Mouse (Mus musculus) forebrain, embryonic 12.5 days (tissue): ENCODE results near the gene Scyl2. TPM values are rescaled to one million over a fixed set of nuclear protein-coding genes. Genes with fewer than 3 reads are reported as not detected.
"Not testable (repeated sequence)": the region's sequence is repeated elsewhere in the genome, so short reads cannot be mapped to it uniquely, and the experiment has no call there.

ENCODE experiments used
- ATAC-seq: fragments of 200-750 bp; cut with Nextera tagmentation; 2 replicates; pipeline ENCODE4 v1.8.0; 2017; ENCODE audit warnings: moderate TSS enrichment; ENCODE audit not compliant: low FRiP score
- H3K27ac ChIP-seq: fragments of 300-500 bp; sonication (generic); 2 replicates; pipeline ENCODE4 v1.5.1; 2016; ENCODE audit warnings: mild to moderate bottlenecking
- H3K27me3 ChIP-seq: fragments of 300-500 bp; sonication (generic); 2 replicates; pipeline ENCODE4 v1.6.1; 2016; ENCODE audit warnings: mild to moderate bottlenecking
- H3K36me3 ChIP-seq: fragments of 300-500 bp; sonication (generic); replicated peaks from 2 replicates; pipeline ENCODE4 v1.6.1; 2016; ENCODE audit warnings: mild to moderate bottlenecking
- H3K4me1 ChIP-seq: fragments of 300-500 bp; sonication (generic); 2 replicates; pipeline ENCODE4 v1.6.1; 2016
- H3K4me2 ChIP-seq: fragments of 300-500 bp; sonication (generic); 2 replicates; pipeline ENCODE4 v1.6.1; 2016; ENCODE audit warnings: mild to moderate bottlenecking, moderate library complexity
- H3K4me3 ChIP-seq: fragments of 300-500 bp; sonication (generic); replicated peaks from 2 replicates; pipeline ENCODE4 v1.5.1; 2016; ENCODE audit warnings: mild to moderate bottlenecking
- H3K9ac ChIP-seq: fragments of 300-500 bp; sonication (generic); 2 replicates; pipeline ENCODE4 v1.6.1; 2016; ENCODE audit warnings: mild to moderate bottlenecking
- H3K9me3 ChIP-seq: fragments of 300-500 bp; sonication (generic); 2 replicates; pipeline ENCODE4 v1.6.1; 2016
- WGBS: fragments of 180-500 bp; shearing (Covaris S2); methylation state at CpG from one replicate; pipeline ENCODE4 v1.1.7; 2016; 5-methylcytosine and 5-hydroxymethylcytosine counted together
- polyA plus RNA-seq: library from polyadenylated mRNA; unstranded; fragments of >200 nt; fragmentation: Nextera tagmentation; extraction: Ambion mirVana; gene quantifications from 2 replicates; pipeline ENCODE4 v1.2.1, GENCODE M21; 2016

The Scyl2 gene
- polyA plus RNA-seq, 1 experiment from 2014 or later, result 13.7 TPM

- not testable (repeated sequence) for H3K4me1 ChIP-seq, ATAC-seq, H3K4me2 ChIP-seq, H3K9ac ChIP-seq, H3K27ac ChIP-seq, H3K27me3 ChIP-seq, H3K4me3 ChIP-seq, H3K9me3 ChIP-seq, H3K36me3 ChIP-seq
- 97% methylated on average over 5 of the region's 5 CpGs for WGBS
Measured at GRCm38 (mm10) chr10:89670371-89670770, 15.7 kb downstream of the Scyl2 start.

DNA sequence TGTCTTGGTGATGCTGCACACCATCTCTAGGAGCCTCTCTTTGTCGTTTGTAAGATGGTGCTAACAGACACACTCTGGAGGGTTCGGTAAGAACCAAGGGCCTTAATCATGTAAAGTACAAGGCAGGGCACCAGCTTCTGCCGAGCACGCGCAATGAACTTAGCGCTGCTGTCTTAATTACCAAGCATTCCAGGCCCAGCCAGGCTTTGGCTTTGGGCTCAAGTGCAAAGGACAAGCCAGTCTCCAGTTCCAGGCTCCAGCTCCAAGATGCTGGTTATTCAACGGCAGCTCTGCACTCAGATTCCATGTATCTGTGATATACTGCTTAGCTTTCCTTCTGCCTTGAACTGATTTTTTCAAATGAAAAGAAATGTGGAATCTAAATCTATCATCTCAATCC lies 18.5 kb downstream of the Scyl2 start:
- no peaks in the 10 kb centered on the region for H3K27me3 ChIP-seq
- H3K27ac ChIP-seq, result no peak overlapping the region
- H3K36me3 ChIP-seq, result peaks cover 6% of the 10 kb centered on the region; the same call in 1 of the 2 replicates
- 85% methylated on average over 7 of the region's 7 CpGs for WGBS
- no peak overlapping the region for H3K4me3 ChIP-seq
- no peak overlapping the region for H3K9ac ChIP-seq
- no peaks in the 10 kb centered on the region for H3K9me3 ChIP-seq
- no peaks in the 10 kb centered on the region for H3K4me1 ChIP-seq
- no peak overlapping the region for H3K4me2 ChIP-seq
- no peak for ATAC-seq

GRCm38 (mm10) chr10:89665679-89666078 lies 20.4 kb downstream of the Scyl2 start:
- Histone ChIP-seq H3K9ac (no peak overlapping the region), H3K36me3 (peaks cover 15% of the 10 kb centered on the region), H3K4me1 (no peaks in the 10 kb centered on the region), H3K9me3 (no peaks in the 10 kb centered on the region), H3K4me3 (no peak overlapping the region), H3K27me3 (no peaks in the 10 kb centered on the region), H3K4me2 (no peak overlapping the region), H3K27ac (no peak overlapping the region)
- 93% methylated on average over 9 of the region's 9 CpGs for WGBS
- no peak for ATAC-seq

DNA sequence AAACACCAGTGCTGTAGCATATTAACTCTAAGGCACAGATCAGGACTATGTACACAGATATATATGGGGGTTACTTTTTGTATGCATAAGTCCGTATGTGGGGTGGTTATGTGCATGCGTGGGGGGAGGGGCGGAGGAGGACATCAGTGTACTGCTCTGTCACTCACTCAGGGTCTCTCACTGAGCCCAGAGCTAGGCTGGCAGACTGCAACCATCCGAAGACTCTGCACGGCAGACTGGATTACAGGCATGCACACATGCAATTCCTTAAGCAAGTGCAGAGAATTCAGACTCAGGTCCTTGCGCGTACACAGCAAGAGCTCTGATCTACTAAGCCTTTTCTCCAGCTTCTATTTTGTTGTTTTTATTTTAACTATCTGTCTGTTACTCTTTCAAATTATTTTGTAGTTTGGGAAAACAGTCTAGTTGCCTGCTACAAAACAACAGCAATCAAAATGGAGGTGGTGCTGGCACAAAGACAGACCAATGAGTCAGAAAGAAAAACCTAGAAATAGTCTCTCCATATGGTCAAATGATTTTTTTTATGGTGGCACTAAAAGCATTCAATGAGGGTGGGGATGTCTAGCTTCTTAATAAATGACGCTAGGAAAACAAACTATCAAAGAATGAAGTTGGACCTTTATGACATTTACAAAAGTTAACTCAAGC lies 21.0 kb downstream of the Scyl2 start:
- no peak for ATAC-seq
- 96% methylated on average over 8 of the region's 8 CpGs for WGBS

GRCm38 (mm10) chr10:89656366-89656765 lies 29.7 kb downstream of the Scyl2 start:
- 93% methylated on average over 5 of the region's 5 CpGs for WGBS
- H3K4me3 ChIP-seq, result no peak overlapping the region
- no peak overlapping the region for H3K27ac ChIP-seq
- no peak overlapping the region for H3K4me2 ChIP-seq
- no peak for ATAC-seq
- no peaks in the 10 kb centered on the region for H3K4me1 ChIP-seq
- H3K9me3 ChIP-seq, result no peaks in the 10 kb centered on the region
- H3K9ac ChIP-seq, result no peak overlapping the region
- H3K36me3 ChIP-seq, result peaks cover 64% of the 10 kb centered on the region
- no peaks in the 10 kb centered on the region for H3K27me3 ChIP-seq

More for the DNA sequence above, 21.0 kb downstream of the Scyl2 start:
- Histone ChIP-seq H3K27me3 (no peaks in the 10 kb centered on the region), H3K27ac (no peak overlapping the region), H3K9me3 (no peaks in the 10 kb centered on the region), H3K4me2 (no peak overlapping the region), H3K9ac (no peak overlapping the region), H3K36me3 (peaks cover 16% of the 10 kb centered on the region), H3K4me1 (no peaks in the 10 kb centered on the region), H3K4me3 (no peak overlapping the region)

DNA sequence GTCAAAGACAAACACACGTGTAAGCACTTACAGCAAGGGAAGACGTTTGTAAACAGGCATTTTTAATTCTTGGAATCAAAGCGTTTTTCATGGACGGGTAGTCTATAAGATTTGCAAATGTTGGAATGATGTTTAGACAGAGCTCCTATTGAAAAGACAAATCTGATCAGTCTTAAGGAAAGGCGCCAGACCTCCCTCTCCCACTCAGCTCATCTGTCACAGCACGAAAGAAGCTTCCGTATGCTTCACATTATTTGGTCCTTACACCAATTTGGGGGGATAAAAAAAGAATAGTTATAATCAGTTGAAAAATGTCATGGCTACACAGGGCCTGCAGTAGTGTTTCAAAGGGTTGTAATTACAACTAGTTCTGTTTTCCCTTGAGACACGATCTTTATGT lies 33.2 kb downstream of the Scyl2 start:
- H3K4me1 ChIP-seq, result no peaks in the 10 kb centered on the region
- no peak overlapping the region for H3K4me3 ChIP-seq
- no peak overlapping the region for H3K9ac ChIP-seq
- peaks cover 74% of the 10 kb centered on the region for H3K36me3 ChIP-seq
- H3K27me3 ChIP-seq, result no peaks in the 10 kb centered on the region
- H3K27ac ChIP-seq, result no peak overlapping the region
- H3K4me2 ChIP-seq, result no peak overlapping the region
- WGBS, result 87% methylated on average over 8 of the region's 8 CpGs
- ATAC-seq, result no peak
- no peaks in the 10 kb centered on the region for H3K9me3 ChIP-seq

- Histone ChIP-seq H3K9ac (no peak overlapping the region), H3K9me3 (no peaks in the 10 kb centered on the region), H3K27ac (no peak overlapping the region), H3K4me2 (no peak overlapping the region), H3K4me3 (no peak overlapping the region), H3K4me1 (no peaks in the 10 kb centered on the region), H3K36me3 (peaks cover 66% of the 10 kb centered on the region), H3K27me3 (no peaks in the 10 kb centered on the region)
- ATAC-seq, result no peak
- 73% methylated on average over 1 of the region's 1 CpGs for WGBS
Measured at GRCm38 (mm10) chr10:89651691-89652090, 34.4 kb downstream of the Scyl2 start.

DNA sequence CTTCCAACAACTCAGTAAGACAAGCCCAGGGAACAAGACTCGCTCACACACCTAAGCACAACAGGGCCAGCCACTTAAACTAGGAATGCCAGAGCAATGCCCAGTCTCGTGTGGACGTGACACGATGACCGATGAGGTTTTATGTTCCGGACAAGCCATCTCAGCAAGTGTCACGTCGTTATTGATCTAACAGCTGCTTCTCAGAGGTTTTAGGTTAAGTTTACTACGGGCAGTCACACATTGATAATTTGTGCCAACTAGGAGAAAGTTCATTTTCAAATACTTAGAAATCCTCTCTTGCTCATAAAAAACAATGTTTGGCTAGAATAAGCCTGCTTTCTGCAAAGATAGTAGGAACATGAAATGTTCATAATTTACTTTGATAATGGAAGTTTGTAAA lies 39.2 kb downstream of the Scyl2 start:
- H3K27me3 ChIP-seq, result no peaks in the 10 kb centered on the region
- 94% methylated on average over 9 of the region's 9 CpGs for WGBS
- no peak overlapping the region for H3K4me2 ChIP-seq
- no peaks in the 10 kb centered on the region for H3K9me3 ChIP-seq
- peaks cover 61% of the 10 kb centered on the region for H3K36me3 ChIP-seq
- no peaks in the 10 kb centered on the region for H3K4me1 ChIP-seq
- no peak overlapping the region for H3K4me3 ChIP-seq
- H3K27ac ChIP-seq, result no peak overlapping the region
- no peak for ATAC-seq
- H3K9ac ChIP-seq, result no peak overlapping the region

DNA sequence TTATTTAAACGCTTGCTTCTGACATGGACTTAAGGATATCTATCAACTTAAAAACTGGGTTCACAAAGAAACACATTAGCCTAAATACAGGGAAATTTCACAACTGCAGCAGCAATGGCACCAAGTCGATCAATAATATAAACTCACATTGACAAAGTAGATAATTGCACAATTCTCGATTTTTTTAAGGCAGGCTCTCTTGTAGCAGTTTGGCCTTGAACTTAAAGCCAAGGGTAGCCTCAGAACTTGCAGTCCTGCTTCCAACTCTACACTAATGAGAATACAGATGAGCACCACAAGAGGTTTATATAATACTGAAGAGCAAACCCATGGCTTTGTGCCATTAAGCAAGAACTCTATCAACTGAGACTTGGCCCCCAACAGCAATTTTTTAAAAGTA lies 49.1 kb downstream of the Scyl2 start:
- 93% methylated on average over 3 of the region's 3 CpGs for WGBS
- H3K36me3 ChIP-seq, result peaks cover 32% of the 10 kb centered on the region
- no peaks in the 10 kb centered on the region for H3K4me1 ChIP-seq
- no peak overlapping the region for H3K27ac ChIP-seq
- no peaks in the 10 kb centered on the region for H3K9me3 ChIP-seq
- no peak overlapping the region for H3K9ac ChIP-seq
- no peak overlapping the region for H3K4me2 ChIP-seq
- ATAC-seq, result no peak
- no peaks in the 10 kb centered on the region for H3K27me3 ChIP-seq
- H3K4me3 ChIP-seq, result no peak overlapping the region

GRCm38 (mm10) chr10:89635018-89635417 lies 51.1 kb downstream of the Scyl2 start:
- no peak overlapping the region for H3K9ac ChIP-seq
- H3K4me2 ChIP-seq, result no peak overlapping the region
- H3K9me3 ChIP-seq, result no peaks in the 10 kb centered on the region
- ATAC-seq, result no peak
- H3K27ac ChIP-seq, result no peak overlapping the region
- no peaks in the 10 kb centered on the region for H3K27me3 ChIP-seq
- peaks cover 12% of the 10 kb centered on the region for H3K36me3 ChIP-seq
- no peaks in the 10 kb centered on the region for H3K4me1 ChIP-seq
- H3K4me3 ChIP-seq, result no peak overlapping the region
- 89% methylated on average over 5 of the region's 5 CpGs for WGBS

- Histone ChIP-seq H3K27ac (no peak overlapping the region), H3K36me3 (peaks cover 3% of the 10 kb centered on the region), H3K4me3 (no peak overlapping the region), H3K4me2 (no peak overlapping the region), H3K27me3 (0 out of 2 replicates have a peak, but pooled peaks cover 5% of the 10 kb centered on the region), H3K9ac (no peak overlapping the region), H3K4me1 (no peaks in the 10 kb centered on the region), H3K9me3 (no peaks in the 10 kb centered on the region)
- no peak for ATAC-seq
- WGBS, result 93% methylated on average over 7 of the region's 7 CpGs
Measured at GRCm38 (mm10) chr10:89633736-89634426, 52.2 kb downstream of the Scyl2 start.

DNA sequence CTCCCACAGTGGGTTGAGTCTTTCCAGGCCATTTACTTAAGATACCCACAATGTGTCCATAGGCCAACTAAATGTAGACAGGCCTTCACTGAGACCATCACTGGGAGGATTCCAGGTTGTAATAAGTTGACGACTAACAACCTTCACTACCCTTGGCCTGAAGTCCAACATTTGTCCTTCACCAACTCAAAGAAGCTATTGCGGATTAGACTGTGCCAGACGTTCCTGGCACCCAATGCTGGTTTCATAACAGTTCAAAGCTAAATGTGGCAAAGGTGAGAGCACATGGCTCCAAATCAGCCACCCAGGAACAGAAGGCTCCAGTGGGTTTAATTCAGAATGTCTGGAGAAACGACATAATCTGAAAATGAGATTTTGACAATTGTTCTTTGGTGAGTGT lies 53.0 kb downstream of the Scyl2 start:
- H3K4me3 ChIP-seq, result no peak overlapping the region
- no peak overlapping the region for H3K27ac ChIP-seq
- H3K4me2 ChIP-seq, result no peak overlapping the region
- no peaks in the 10 kb centered on the region for H3K9me3 ChIP-seq
- WGBS, result 86% methylated on average over 4 of the region's 4 CpGs
- H3K36me3 ChIP-seq, result no peaks in the 10 kb centered on the region
- ATAC-seq, result no peak
- H3K27me3 ChIP-seq, result 0 out of 2 replicates have a peak, but pooled peaks cover 5% of the 10 kb centered on the region
- no peak overlapping the region for H3K9ac ChIP-seq
- H3K4me1 ChIP-seq, result no peaks in the 10 kb centered on the region

- WGBS, result 75% methylated on average over 5 of the region's 5 CpGs
- no peak overlapping the region for H3K4me3 ChIP-seq
- H3K9me3 ChIP-seq, result no peaks in the 10 kb centered on the region
- H3K27ac ChIP-seq, result no peak overlapping the region
- no peaks in the 10 kb centered on the region for H3K36me3 ChIP-seq
- H3K27me3 ChIP-seq, result 0 out of 2 replicates have a peak, but pooled peaks cover 5% of the 10 kb centered on the region
- ATAC-seq, result no peak
- H3K4me2 ChIP-seq, result no peak overlapping the region
- no peaks in the 10 kb centered on the region for H3K4me1 ChIP-seq
- no peak overlapping the region for H3K9ac ChIP-seq
Measured at GRCm38 (mm10) chr10:89631831-89632230, 54.3 kb downstream of the Scyl2 start.
